Mouse (Mus musculus): Measurements from ENCODE around the gene Rasl10a.

- TF ChIP-seq CTCF (IDR thresholded peaks at IDR 0.05; ENCODE audit: control insufficient read depth, insufficient read depth, insufficient replicate concordance, low read depth, low read length) (no peak), POLR2A (IDR thresholded peaks at IDR 0.05; ENCODE audit: control insufficient read depth, low read depth, low read length) (no peak)
Observed at GRCm38 (mm10) chr11:5057541-5057855, 430 bp upstream of the Rasl10a start.
